Mouse (Mus musculus): ENCODE results near the gene Pex5l.

Pex5l gene

GRCm38 (mm10) chr3:33061428-33061827 is 81.6 kb downstream of the Pex5l start:
- no peak for DNase-seq (ENCODE audit: low spot score)

GRCm38 (mm10) chr3:33061016-33061415 is 82.0 kb downstream of the Pex5l start:
- no peak for DNase-seq (ENCODE audit: low spot score)

GRCm38 (mm10) chr3:33060343-33060937 is 82.6 kb downstream of the Pex5l start:
- no peak for DNase-seq (ENCODE audit: low spot score)

- no peak for DNase-seq (ENCODE audit: low spot score)
These were observed 94.7 kb downstream of the Pex5l start for GRCm38 (mm10) chr3:33048304-33048703.

GRCm38 (mm10) chr3:33044799-33045106 is 98.3 kb downstream of the Pex5l start:
- no peak for DNase-seq (ENCODE audit: low spot score)

- DNase-seq (ENCODE audit: low spot score) = no peak
These were observed 98.9 kb downstream of the Pex5l start for GRCm38 (mm10) chr3:33043896-33044798.

GRCm38 (mm10) chr3:33024566-33024965 is 118.5 kb downstream of the Pex5l start:
- DNase-seq (ENCODE audit: low spot score) = no peak

- no peak for DNase-seq (ENCODE audit: low spot score)
These were observed 139.1 kb downstream of the Pex5l start for GRCm38 (mm10) chr3:33003901-33004300.

- DNase-seq (ENCODE audit: low spot score) = no peak
These were observed 141.3 kb downstream of the Pex5l start for GRCm38 (mm10) chr3:33001769-33002168.

- DNase-seq (ENCODE audit: low spot score) = peak; percentile 42
These were observed 142.5 kb downstream of the Pex5l start for GRCm38 (mm10) chr3:33000383-33001015.

GRCm38 (mm10) chr3:32991713-32992575 is 151.1 kb downstream of the Pex5l start:
- no peak for DNase-seq (ENCODE audit: low spot score)

- DNase-seq (ENCODE audit: low spot score) = no peak
These were observed 155.2 kb downstream of the Pex5l start for GRCm38 (mm10) chr3:32987806-32988205.

GRCm38 (mm10) chr3:32985141-32985540 is 157.9 kb downstream of the Pex5l start:
- DNase-seq (ENCODE audit: low spot score) = no peak

GRCm38 (mm10) chr3:32979981-32980380 is 163.1 kb downstream of the Pex5l start:
- DNase-seq (ENCODE audit: low spot score) = no peak

GRCm38 (mm10) chr3:32979238-32979637 is 163.8 kb downstream of the Pex5l start:
- no peak for DNase-seq (ENCODE audit: low spot score)

GRCm38 (mm10) chr3:32970257-32970656 is 172.8 kb downstream of the Pex5l start:
- no peak for DNase-seq (ENCODE audit: low spot score)

GRCm38 (mm10) chr3:32968671-32969425 is 174.2 kb downstream of the Pex5l start:
- DNase-seq (ENCODE audit: low spot score) = no peak

GRCm38 (mm10) chr3:32965528-32965927 is 177.5 kb downstream of the Pex5l start:
- DNase-seq (ENCODE audit: low spot score) = peak; percentile 1

- DNase-seq (ENCODE audit: low spot score) = no peak
These were observed 181.6 kb downstream of the Pex5l start for GRCm38 (mm10) chr3:32961494-32961893.

GRCm38 (mm10) chr3:32951382-32951781 is 191.7 kb downstream of the Pex5l start:
- DNase-seq (ENCODE audit: low spot score) = no peak

- no peak for DNase-seq (ENCODE audit: low spot score)
These were observed 195.6 kb downstream of the Pex5l start for GRCm38 (mm10) chr3:32947486-32947885.

Measured in lung, postnatal 25 days (tissue).